Mouse (Mus musculus): ENCODE results near the gene Snx33.

The Snx33 gene

DNA sequence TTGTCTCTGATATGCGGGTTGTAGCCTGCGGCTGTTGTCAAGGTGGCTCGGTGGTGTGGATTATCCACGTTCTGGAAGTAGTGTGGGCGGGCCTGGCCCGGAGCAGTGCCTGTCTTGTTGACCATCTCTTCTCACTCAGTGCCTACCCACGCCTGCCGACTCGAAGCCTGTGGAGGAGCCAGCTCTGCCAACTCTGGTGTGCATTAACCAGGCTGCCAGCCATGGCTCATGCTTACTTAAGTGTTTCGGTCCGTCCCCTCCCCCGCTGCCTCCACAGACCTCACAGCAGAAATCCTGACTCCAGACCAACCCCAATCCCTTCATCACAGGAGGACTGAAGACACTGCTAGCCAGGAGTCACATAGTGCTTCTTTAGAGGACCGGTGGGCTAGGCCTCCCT is 58.6 kb downstream of the Snx33 start:
- H3K9me3 ChIP-seq (ENCODE audit: low read length), result no peaks in the 10 kb centered on the region
- H3K36me3 ChIP-seq (ENCODE audit: insufficient read depth, low read length), result no peaks in the 10 kb centered on the region
- TF ChIP-seq POU5F1 (IDR thresholded peaks at IDR 0.05; ENCODE audit: borderline replicate concordance, low read length), result no peak
- no peak for TF ChIP-seq NANOG (IDR thresholded peaks at IDR 0.05; ENCODE audit: borderline replicate concordance, low read length)
- TF ChIP-seq CTCF (conservative IDR thresholded peaks at IDR 0.05; ENCODE audit: low read length), result no peak
- H3K4me3 ChIP-seq (replicated peaks; ENCODE audit: low read length), result no peak overlapping the region
- peaks cover 87% of the 10 kb centered on the region for H3K4me1 ChIP-seq (replicated peaks; ENCODE audit: low read depth, low read length)
- peaks cover 54% of the 10 kb centered on the region for H3K27me3 ChIP-seq (ENCODE audit: insufficient read depth, low read length)

DNA sequence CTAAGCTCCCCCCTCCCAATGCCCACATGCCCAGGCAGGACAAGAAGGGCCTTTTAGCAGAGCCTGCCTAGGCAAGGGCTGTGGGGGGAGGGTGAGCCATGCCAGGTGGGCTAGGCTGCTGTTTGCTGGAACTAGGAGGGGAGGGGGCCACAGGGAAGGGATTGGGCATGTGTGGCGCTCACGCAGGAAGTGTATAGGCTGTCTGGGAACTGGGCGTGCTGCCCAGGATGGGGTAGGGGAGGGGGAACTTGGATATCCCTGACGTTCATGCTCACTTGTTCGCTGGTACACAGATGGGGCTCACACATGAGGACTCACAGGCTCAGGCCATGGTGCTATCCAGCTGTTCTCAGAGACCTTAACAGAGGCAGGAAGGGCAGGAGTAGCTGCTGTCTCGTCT is 59.9 kb downstream of the Snx33 start:
- peaks cover 93% of the 10 kb centered on the region for H3K4me1 ChIP-seq (replicated peaks; ENCODE audit: low read depth, low read length)
- no peak for TF ChIP-seq NANOG (IDR thresholded peaks at IDR 0.05; ENCODE audit: borderline replicate concordance, low read length)
- no peak for TF ChIP-seq POU5F1 (IDR thresholded peaks at IDR 0.05; ENCODE audit: borderline replicate concordance, low read length)
- TF ChIP-seq CTCF (conservative IDR thresholded peaks at IDR 0.05; ENCODE audit: low read length), result no peak

More for the DNA sequence above, 59.9 kb downstream of the Snx33 start:
- Histone ChIP-seq H3K4me3 (replicated peaks; ENCODE audit: low read length) (no peak overlapping the region), H3K36me3 (ENCODE audit: insufficient read depth, low read length) (no peaks in the 10 kb centered on the region), H3K9me3 (ENCODE audit: low read length) (no peaks in the 10 kb centered on the region), H3K27me3 (ENCODE audit: insufficient read depth, low read length) (peaks cover 56% of the 10 kb centered on the region)
